Mouse (Mus musculus) megakaryocyte-erythroid progenitor cell, adult 5-6 weeks (primary cell): ENCODE measurements around the gene Oas1h. TPM values are rescaled to one million over a fixed set of nuclear protein-coding genes. Genes with fewer than 3 reads are reported as not detected.
"Not testable (repeated sequence)": the region's sequence is repeated elsewhere in the genome, so short reads cannot be mapped to it uniquely, and the experiment has no call there.

ENCODE experiments used
- ATAC-seq: replicated peaks from 2 replicates; pipeline ENCODE4 v1.8.0; 2016; ENCODE audit warnings: mild to moderate bottlenecking, inconsistent platforms; ENCODE audit not compliant: severe bottlenecking, poor library complexity, low FRiP score, low TSS enrichment
- total RNA-seq, 2 experiments: library from RNA; stranded (forward) in 1 of 2; stranded (reverse) in 1 of 2; fragments of 200-1000, 215-1000 nt in 1 of 2; fragments of >200 nt in 1 of 2; fragmentation: Nextera tagmentation in 1 of 2; gene quantifications; 2 replicates each; pipeline ENCODE4 v1.2.3; 2014 to 2017

Oas1h gene
- total RNA-seq, 2 experiments from 2014 or later = not detected

DNA sequence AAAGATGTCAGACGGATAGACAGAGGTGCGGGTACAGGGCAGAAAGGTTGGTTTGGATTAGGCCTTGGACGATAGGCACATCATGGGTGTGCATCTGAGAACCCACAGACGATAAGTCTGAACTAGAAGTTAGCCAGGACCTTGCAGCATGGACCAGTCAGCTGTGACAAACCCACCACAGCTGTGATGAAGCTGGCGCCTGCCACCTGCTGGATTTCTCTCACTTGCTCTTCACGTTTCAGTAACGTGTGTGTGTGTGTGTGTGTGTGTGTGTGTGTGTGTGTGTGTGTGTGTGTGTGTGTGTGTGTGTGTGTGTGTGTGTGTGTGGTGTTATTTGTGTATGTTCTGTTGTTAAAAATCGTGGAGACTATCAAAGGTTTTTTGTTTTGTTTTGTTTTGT lies 53.0 kb downstream of the Oas1h start, which contains the start of gene Oas1d:
Oas1d (plus strand) TSS at position 333 of the 400 bp plus-strand sequence.
- not testable (repeated sequence) for ATAC-seq

DNA sequence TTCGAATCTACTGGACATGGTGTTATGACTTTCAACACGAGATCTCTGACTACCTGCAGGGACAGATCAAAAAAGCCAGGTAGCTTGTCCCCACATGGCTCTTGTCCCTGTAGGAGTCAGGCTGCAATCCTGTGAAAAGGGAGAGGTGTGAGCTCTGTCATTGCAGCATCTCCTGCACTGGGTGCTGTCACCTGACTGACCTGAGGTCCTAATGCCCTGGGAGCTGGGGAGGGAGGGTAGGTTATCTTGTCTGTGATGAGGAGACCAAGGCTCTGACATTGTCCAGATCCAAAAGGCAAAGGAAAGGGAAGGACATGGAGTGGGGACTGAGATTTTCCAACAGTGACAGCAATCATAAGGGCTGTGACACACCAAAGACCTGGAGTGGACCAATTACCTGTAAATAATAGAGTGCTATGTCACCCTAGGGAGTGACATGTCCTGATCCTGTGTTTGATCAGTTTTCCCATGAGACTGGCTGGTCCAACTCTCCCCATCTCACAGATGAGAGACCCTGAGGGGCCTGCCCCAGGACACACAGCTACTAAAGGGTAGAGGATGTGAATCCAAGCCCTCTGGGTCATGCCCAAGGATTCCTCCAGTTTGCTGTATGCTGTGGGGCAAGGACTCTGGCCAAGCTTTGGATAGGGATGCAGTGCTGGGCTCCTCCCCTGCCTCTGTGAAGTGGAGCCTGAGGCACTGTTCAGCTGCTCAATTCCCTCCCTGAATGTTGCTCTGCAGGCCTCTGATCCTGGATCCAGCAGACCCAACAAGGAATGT lies 58.1 kb downstream of the Oas1h start:
- not testable (repeated sequence) for ATAC-seq

DNA sequence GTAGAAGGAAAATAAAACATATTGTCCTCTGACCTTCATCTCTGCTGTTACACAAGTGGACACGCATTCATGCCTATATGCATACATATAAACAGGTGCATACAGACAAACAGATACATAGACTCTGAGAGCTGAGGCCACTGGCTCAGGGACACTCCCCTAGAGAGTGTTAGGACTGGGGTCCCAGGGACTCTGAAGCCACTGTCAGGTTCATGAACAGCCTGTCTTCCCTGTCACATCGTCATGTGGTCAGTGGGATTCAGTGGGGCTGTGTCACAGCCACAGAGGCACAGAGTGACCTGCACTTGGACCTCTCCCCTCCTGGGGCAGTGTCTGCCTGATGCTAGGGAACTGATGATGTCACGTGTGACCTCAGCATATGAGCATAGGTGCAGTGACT lies 59.1 kb downstream of the Oas1h start:
- ATAC-seq = no peak

Other genes with a start within 250 kb of the Oas1h start
- 9.9 and 11.8 TPM in 2 replicates for gene Rita1, start 248.8 kb upstream of the Oas1h start, total RNA-seq (2014; fragmentation: Nextera tagmentation)
- 5.5 and 6.9 TPM in 2 replicates for gene Rita1, start 248.8 kb upstream of the Oas1h start, total RNA-seq (2017)
- gene Ddx54, start 248.7 kb upstream of the Oas1h start, total RNA-seq (2014; fragmentation: Nextera tagmentation) = 28.3 and 41.7 TPM in 2 replicates
- 40.4 and 40.6 TPM in 2 replicates for gene Ddx54, start 248.7 kb upstream of the Oas1h start, total RNA-seq (2017)
- not detected in 2 replicates for gene Cfap73, start 227.2 kb upstream of the Oas1h start, total RNA-seq (2014; fragmentation: Nextera tagmentation)
- not detected in 2 replicates for gene Cfap73, start 227.2 kb upstream of the Oas1h start, total RNA-seq (2017)
- gene Rasal1, start 212.6 kb upstream of the Oas1h start, total RNA-seq (2014; fragmentation: Nextera tagmentation) = not detected in 2 replicates
- gene Rasal1, start 212.6 kb upstream of the Oas1h start, total RNA-seq (2017) = not detected in 2 replicates
- gene Dtx1, start 149.5 kb upstream of the Oas1h start, total RNA-seq (2014; fragmentation: Nextera tagmentation) = 8.7 TPM in 1 of 2 replicates, not detected in the other
- gene Dtx1, start 149.5 kb upstream of the Oas1h start, total RNA-seq (2017) = 0.56 TPM in 1 of 2 replicates, not detected in the other
- 1.7 and 2.0 TPM in 2 replicates for gene Oas2, start 111.6 kb upstream of the Oas1h start, total RNA-seq (2014; fragmentation: Nextera tagmentation)
- gene Oas2, start 111.6 kb upstream of the Oas1h start, total RNA-seq (2017) = 0.72 and 1.3 TPM in 2 replicates
- gene Oas3, start 83.8 kb upstream of the Oas1h start, total RNA-seq (2014; fragmentation: Nextera tagmentation) = 2.3 and 4.2 TPM in 2 replicates
- 1.8 and 2.0 TPM in 2 replicates for gene Oas3, start 83.8 kb upstream of the Oas1h start, total RNA-seq (2017)
- gene Oas1e, start 65.9 kb upstream of the Oas1h start, total RNA-seq (2014; fragmentation: Nextera tagmentation) = not detected in 2 replicates
- gene Oas1e, start 65.9 kb upstream of the Oas1h start, total RNA-seq (2017) = not detected in 2 replicates
- gene Oas1c, start 48.9 kb upstream of the Oas1h start, total RNA-seq (2014; fragmentation: Nextera tagmentation) = 5.3 and 8.3 TPM in 2 replicates
- gene Oas1c, start 48.9 kb upstream of the Oas1h start, total RNA-seq (2017) = 3.1 and 26.4 TPM in 2 replicates
- gene Oas1f, start 14.1 kb upstream of the Oas1h start, total RNA-seq (2014; fragmentation: Nextera tagmentation) = not detected in 2 replicates
- not detected in 2 replicates for gene Oas1f, start 14.1 kb upstream of the Oas1h start, total RNA-seq (2017)
- 2.5 TPM in 1 of 2 replicates, not detected in the other for gene Oas1g, start 26.2 kb downstream of the Oas1h start, total RNA-seq (2014; fragmentation: Nextera tagmentation)
- not detected in 2 replicates for gene Oas1g, start 26.2 kb downstream of the Oas1h start, total RNA-seq (2017)
- gene Oas1a, start 46.1 kb downstream of the Oas1h start, total RNA-seq (2014; fragmentation: Nextera tagmentation) = 6.4 and 8.1 TPM in 2 replicates
- 6.9 and 9.6 TPM in 2 replicates for gene Oas1a, start 46.1 kb downstream of the Oas1h start, total RNA-seq (2017)
- gene Oas1d, start 53.1 kb downstream of the Oas1h start, total RNA-seq (2014; fragmentation: Nextera tagmentation) = not detected in 2 replicates
- not detected in 2 replicates for gene Oas1d, start 53.1 kb downstream of the Oas1h start, total RNA-seq (2017)
- not detected in 2 replicates for gene Rph3a, start 148.7 kb downstream of the Oas1h start, total RNA-seq (2014; fragmentation: Nextera tagmentation)
- gene Rph3a, start 148.7 kb downstream of the Oas1h start, total RNA-seq (2017) = not detected in 2 replicates